In the genomic region with DNA sequence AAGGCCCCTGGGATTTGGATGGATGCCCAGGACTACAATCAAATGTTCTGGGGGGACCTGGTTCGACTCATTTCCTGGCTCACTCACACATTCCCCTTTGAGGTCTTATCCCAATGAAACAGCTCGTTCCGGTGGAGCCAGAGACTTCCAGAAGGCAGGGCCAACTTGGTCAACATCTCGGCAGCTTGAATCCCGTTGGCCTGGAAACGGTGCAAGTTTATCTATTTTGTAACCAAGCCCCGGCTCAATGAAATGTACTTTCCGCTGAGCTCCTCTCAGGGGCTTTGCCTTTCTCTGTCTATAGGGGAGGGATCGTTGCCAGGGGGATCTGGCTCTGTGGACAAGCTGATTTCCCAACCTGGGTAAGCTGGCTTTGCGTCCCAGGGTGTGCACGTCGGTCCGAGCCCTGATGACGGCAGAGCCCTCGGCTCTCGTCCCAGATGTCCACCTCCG, we compare ENCODE assay signal across 9 mouse cellular contexts.
A peak's percentile ranks its signal among the peaks of the same experiment; 100 is the strongest.
DNase-seq lines count a peak whose midpoint lies in the region; ATAC-seq lines count a peak whose summit lies in the region.
"Had no signal": no experiment of that assay in that cellular context is flagged by ENCODE, and none has a peak within 500 bp of the region (broad histone marks: within the 10 kb centered on the region; RNA-seq: fewer than 3 reads in every experiment).

No protein-coding gene starts in this region.

- H3K27ac ChIP-seq in intestine, embryonic 15.5 days, result peak overlapping the region; percentile 38; the same call in 1 of the 2 replicates
- H3K27ac ChIP-seq in midbrain, embryonic 10.5 days (replicated peaks), result peak overlapping the region; percentile 90
- H3K27ac ChIP-seq: embryonic facial prominence, embryonic 15.5 days had no signal

- 0 out of 2 replicates have a peak overlapping the region, but pooled peaks have one; percentile 7 for H3K4me2 ChIP-seq in intestine, embryonic 15.5 days (replicated peaks)
- H3K4me2 ChIP-seq: embryonic facial prominence, embryonic 15.5 days had no signal

- H3K4me1 ChIP-seq in intestine, embryonic 15.5 days (replicated peaks), result peaks cover 36% of the 10 kb centered on the region
- H3K4me1 ChIP-seq in midbrain, embryonic 10.5 days, result peaks cover 59% of the 10 kb centered on the region

- H3K36me3 ChIP-seq in intestine, embryonic 15.5 days, result no peaks in the 10 kb centered on the region
- H3K36me3 ChIP-seq in midbrain, embryonic 10.5 days, result no peaks in the 10 kb centered on the region
- H3K36me3 ChIP-seq: embryonic facial prominence, embryonic 15.5 days had no signal

- WGBS in intestine, embryonic 15.5 days, result 34% methylated on average over 17 of the region's 17 CpGs
- 46% methylated on average over 17 of the region's 17 CpGs for WGBS in midbrain, embryonic 10.5 days

- 0 out of 2 replicates have a peak, but pooled peaks cover 3% of the 10 kb centered on the region for H3K27me3 ChIP-seq in intestine, embryonic 15.5 days (replicated peaks)
- peaks cover 54% of the 10 kb centered on the region for H3K27me3 ChIP-seq in midbrain, embryonic 10.5 days (ENCODE audit: low read depth, poor library complexity, severe bottlenecking)
- H3K27me3 ChIP-seq: embryonic facial prominence, embryonic 15.5 days had no signal

- peak; percentile 38 to 52 for DNase-seq in frontal cortex, postnatal 10 days (ENCODE audit: low spot score in 2 of 2)
- no peak for DNase-seq in frontal cortex, postnatal 14 days (ENCODE audit: low spot score in 2 of 2)
- peak; percentile 100 for DNase-seq in adipocyte (ENCODE audit: low spot score)
- peak; percentile 44 for DNase-seq in gastrocnemius, postnatal 25 days
- DNase-seq in midbrain, embryonic 10.5 days (ENCODE audit: low spot score), result peak; percentile 64
- DNase-seq in spleen, postnatal 14 days (ENCODE audit: low spot score in 2 of 2), result no peak
- no peak for DNase-seq in Muller cell, postnatal 12 days (ENCODE audit: inconsistent ontology term)

- no peaks in the 10 kb centered on the region for H3K9me3 ChIP-seq in intestine, embryonic 15.5 days
- H3K9me3 ChIP-seq in midbrain, embryonic 10.5 days (replicated peaks), result no peaks in the 10 kb centered on the region
- H3K9me3 ChIP-seq: embryonic facial prominence, embryonic 15.5 days had no signal

- no peak overlapping the region for H3K9ac ChIP-seq in intestine, embryonic 15.5 days
- H3K9ac ChIP-seq: embryonic facial prominence, embryonic 15.5 days had no signal

- ATAC-seq in intestine, embryonic 15.5 days, result peak; percentile 15; the same call in 1 of the 2 replicates

- no peak overlapping the region for H3K4me3 ChIP-seq in intestine, embryonic 15.5 days (replicated peaks)
- no peak overlapping the region for H3K4me3 ChIP-seq in midbrain, embryonic 10.5 days
- H3K4me3 ChIP-seq: embryonic facial prominence, embryonic 15.5 days had no signal

Comparison
In these comparisons a context has a peak if more than half of its experiments do, and no peak if none do; other contexts are left out.
1. DNase-seq: peak in frontal cortex, postnatal 10 days (2 of 2), adipocyte (single experiment), gastrocnemius, postnatal 25 days (single experiment) and midbrain, embryonic 10.5 days (single experiment); none in frontal cortex, postnatal 14 days (0 of 2), spleen, postnatal 14 days (0 of 2) and Muller cell, postnatal 12 days (single experiment).